Mouse (Mus musculus): Measurements from ENCODE around the gene Bmp3.

DNA sequence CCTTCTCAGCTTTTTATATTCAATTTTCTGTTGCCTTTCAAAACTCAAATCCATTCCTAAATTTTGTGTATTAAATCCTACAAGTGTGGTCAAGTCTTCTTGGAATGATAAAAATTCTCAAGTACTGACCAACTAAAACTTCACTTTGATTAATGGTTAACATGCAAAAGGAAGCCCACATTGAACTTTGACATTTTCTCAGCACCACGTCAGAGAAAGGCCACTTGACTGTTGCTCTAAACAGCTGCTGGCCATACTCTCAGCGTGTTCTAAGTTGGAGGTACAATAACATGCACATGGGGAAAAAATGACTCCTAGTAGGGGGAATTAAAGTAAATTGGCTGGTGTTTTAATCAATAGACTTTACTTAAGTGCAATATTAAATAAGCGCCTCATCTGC, 27.9 kb downstream of the Bmp3 start:
- TF ChIP-seq CTCF (IDR thresholded peaks at IDR 0.05; ENCODE audit: borderline replicate concordance, insufficient read depth, low read length), result no peak
- no peak for TF ChIP-seq POLR2A (IDR thresholded peaks at IDR 0.05; ENCODE audit: low read depth, low read length)

All from embryonic fibroblast, embryonic 13.5 days (primary cell).